Mouse (Mus musculus) heart, embryonic 13.5 days (tissue): ENCODE measurements around the gene Smim6. TPM values are rescaled to one million over a fixed set of nuclear protein-coding genes. Genes with fewer than 3 reads are reported as not detected.

ENCODE experiments used
- ATAC-seq: fragments of 200-750 bp; cut with Nextera tagmentation; 2 replicates; pipeline ENCODE4 v1.8.0; 2017; ENCODE audit warnings: moderate TSS enrichment; ENCODE audit not compliant: insufficient number of reproducible peaks, low FRiP score, low TSS enrichment; ENCODE audit errors: extremely low read depth
- H3K27ac ChIP-seq: fragments of 300-500 bp; sonication (generic); replicated peaks from 2 replicates; pipeline ENCODE4 v1.5.1; 2015; ENCODE audit warnings: moderate library complexity, mild to moderate bottlenecking, inconsistent platforms
- H3K27me3 ChIP-seq: fragments of 300-500 bp; sonication (generic); replicated peaks from 2 replicates; pipeline ENCODE4 v1.6.1; 2015; ENCODE audit warnings: mild to moderate bottlenecking, inconsistent platforms
- H3K36me3 ChIP-seq: fragments of 300-500 bp; sonication (generic); 2 replicates; pipeline ENCODE4 v1.6.1; 2015; ENCODE audit warnings: mild to moderate bottlenecking, inconsistent platforms
- H3K4me1 ChIP-seq: fragments of 300-500 bp; sonication (generic); 2 replicates; pipeline ENCODE4 v1.6.1; 2015; ENCODE audit warnings: inconsistent platforms
- H3K4me2 ChIP-seq: fragments of 300-500 bp; sonication (generic); 2 replicates; pipeline ENCODE4 v1.6.1; 2015; ENCODE audit warnings: inconsistent platforms, mild to moderate bottlenecking, moderate library complexity
- H3K4me3 ChIP-seq: fragments of 300-500 bp; sonication (generic); 2 replicates; pipeline ENCODE4 v1.5.1; 2015; ENCODE audit warnings: moderate library complexity, mild to moderate bottlenecking, inconsistent platforms
- H3K9ac ChIP-seq: fragments of 300-500 bp; sonication (generic); 2 replicates; pipeline ENCODE4 v1.6.1; 2015; ENCODE audit warnings: inconsistent platforms, mild to moderate bottlenecking, moderate library complexity
- H3K9me3 ChIP-seq: fragments of 300-500 bp; sonication (generic); 2 replicates; pipeline ENCODE4 v1.6.1; 2016; ENCODE audit warnings: inconsistent platforms
- WGBS: fragments of 180-500 bp; shearing (Covaris S2); methylation state at CpG from one replicate; pipeline ENCODE4 v1.1.7; 2015; ENCODE audit warnings: mixed read lengths; 5-methylcytosine and 5-hydroxymethylcytosine counted together
- polyA plus RNA-seq: library from polyadenylated mRNA; unstranded; fragments of >200 nt; fragmentation: Nextera tagmentation; extraction: Ambion mirVana; gene quantifications from 2 replicates; pipeline ENCODE4 v1.2.1, GENCODE M21; 2015

Gene Smim6
- polyA plus RNA-seq, 1 experiment from 2014 or later, result 1.4 TPM

GRCm38 (mm10) chr11:115885281-115885680, 26.5 kb upstream of the Smim6 start:
- Histone ChIP-seq H3K27ac (no peak overlapping the region), H3K4me1 (peaks cover 6% of the 10 kb centered on the region; the same call in 1 of the 2 replicates), H3K4me3 (no peak overlapping the region), H3K27me3 (peaks cover 26% of the 10 kb centered on the region), H3K36me3 (no peaks in the 10 kb centered on the region), H3K9ac (no peak overlapping the region), H3K9me3 (no peaks in the 10 kb centered on the region), H3K4me2 (no peak overlapping the region)
- WGBS, result 65% methylated on average over 11 of the region's 11 CpGs
- no peak for ATAC-seq

GRCm38 (mm10) chr11:115886446-115886845, 25.4 kb upstream of the Smim6 start:
- H3K27ac ChIP-seq, result no peak overlapping the region

GRCm38 (mm10) chr11:115888020-115888419, 23.8 kb upstream of the Smim6 start:
- H3K27me3 ChIP-seq, result peaks cover 16% of the 10 kb centered on the region
- no peak overlapping the region for H3K4me3 ChIP-seq
- peaks cover 9% of the 10 kb centered on the region; the same call in 1 of the 2 replicates for H3K4me1 ChIP-seq
- H3K36me3 ChIP-seq, result peaks cover 5% of the 10 kb centered on the region; the same call in 1 of the 2 replicates
- no peaks in the 10 kb centered on the region for H3K9me3 ChIP-seq
- WGBS, result 73% methylated on average over 5 of the region's 5 CpGs
- H3K9ac ChIP-seq, result no peak overlapping the region
- no peak overlapping the region for H3K4me2 ChIP-seq
- ATAC-seq, result no peak
- no peak overlapping the region for H3K27ac ChIP-seq

More at GRCm38 (mm10) chr11:115886446-115886845, 25.4 kb upstream of the Smim6 start:
- no peaks in the 10 kb centered on the region for H3K36me3 ChIP-seq
- H3K9ac ChIP-seq, result no peak overlapping the region
- H3K4me2 ChIP-seq, result no peak overlapping the region
- H3K27me3 ChIP-seq, result peaks cover 26% of the 10 kb centered on the region
- no peak overlapping the region for H3K4me3 ChIP-seq
- WGBS, result 76% methylated on average over 11 of the region's 11 CpGs
- peaks cover 6% of the 10 kb centered on the region; the same call in 1 of the 2 replicates for H3K4me1 ChIP-seq
- no peak for ATAC-seq
- H3K9me3 ChIP-seq, result no peaks in the 10 kb centered on the region

GRCm38 (mm10) chr11:115889159-115889558, 22.7 kb upstream of the Smim6 start:
- Histone ChIP-seq H3K9me3 (no peaks in the 10 kb centered on the region), H3K27ac (no peak overlapping the region), H3K4me1 (peaks cover 9% of the 10 kb centered on the region; the same call in 1 of the 2 replicates), H3K36me3 (peaks cover 17% of the 10 kb centered on the region), H3K4me2 (no peak overlapping the region), H3K9ac (no peak overlapping the region), H3K4me3 (no peak overlapping the region), H3K27me3 (peaks cover 4% of the 10 kb centered on the region)
- no peak for ATAC-seq
- WGBS, result 74% methylated on average over 6 of the region's 6 CpGs

GRCm38 (mm10) chr11:115892213-115892612, 19.6 kb upstream of the Smim6 start:
- no peak overlapping the region for H3K9ac ChIP-seq
- peaks cover 9% of the 10 kb centered on the region; the same call in 1 of the 2 replicates for H3K4me1 ChIP-seq
- 43% methylated on average over 6 of the region's 6 CpGs for WGBS
- peaks cover 36% of the 10 kb centered on the region for H3K36me3 ChIP-seq
- no peak overlapping the region for H3K4me2 ChIP-seq
- no peak overlapping the region for H3K27ac ChIP-seq
- no peaks in the 10 kb centered on the region for H3K9me3 ChIP-seq
- no peaks in the 10 kb centered on the region for H3K27me3 ChIP-seq
- ATAC-seq, result no peak
- H3K4me3 ChIP-seq, result no peak overlapping the region

GRCm38 (mm10) chr11:115893071-115893470, 18.7 kb upstream of the Smim6 start:
- Histone ChIP-seq H3K4me1 (0 out of 2 replicates have a peak, but pooled peaks cover 3% of the 10 kb centered on the region), H3K27me3 (no peaks in the 10 kb centered on the region), H3K4me3 (no peak overlapping the region), H3K36me3 (peaks cover 36% of the 10 kb centered on the region), H3K9me3 (no peaks in the 10 kb centered on the region), H3K4me2 (no peak overlapping the region), H3K27ac (no peak overlapping the region), H3K9ac (no peak overlapping the region)
- WGBS, result 82% methylated on average over 9 of the region's 9 CpGs
- no peak for ATAC-seq

- Histone ChIP-seq H3K9me3 (no peaks in the 10 kb centered on the region), H3K27ac (no peak overlapping the region), H3K4me3 (no peak overlapping the region), H3K27me3 (no peaks in the 10 kb centered on the region), H3K4me2 (no peak overlapping the region), H3K36me3 (peaks cover 36% of the 10 kb centered on the region), H3K4me1 (peaks cover 20% of the 10 kb centered on the region), H3K9ac (no peak overlapping the region)
- no peak for ATAC-seq
- WGBS, result 54% methylated on average over 14 of the region's 14 CpGs
Measured at GRCm38 (mm10) chr11:115894755-115895520, 16.9 kb upstream of the Smim6 start.

GRCm38 (mm10) chr11:115898446-115898845, 13.4 kb upstream of the Smim6 start:
- H3K4me2 ChIP-seq, result no peak overlapping the region
- H3K4me3 ChIP-seq, result no peak overlapping the region
- no peak for ATAC-seq
- H3K27ac ChIP-seq, result peak overlapping the region; percentile 1; the same call in 1 of the 2 replicates
- no peaks in the 10 kb centered on the region for H3K27me3 ChIP-seq
- peaks cover 27% of the 10 kb centered on the region for H3K36me3 ChIP-seq
- peaks cover 52% of the 10 kb centered on the region for H3K4me1 ChIP-seq
- peak overlapping the region; percentile 58; the same call in 1 of the 2 replicates for H3K9ac ChIP-seq
- 76% methylated on average over 7 of the region's 7 CpGs for WGBS
- H3K9me3 ChIP-seq, result no peaks in the 10 kb centered on the region

GRCm38 (mm10) chr11:115898886-115899285, 12.9 kb upstream of the Smim6 start:
- Histone ChIP-seq H3K9me3 (no peaks in the 10 kb centered on the region), H3K4me1 (peaks cover 56% of the 10 kb centered on the region), H3K27ac (peak overlapping the region; percentile 99), H3K4me3 (no peak overlapping the region), H3K27me3 (no peaks in the 10 kb centered on the region), H3K4me2 (no peak overlapping the region), H3K9ac (peak overlapping the region; percentile 58; the same call in 1 of the 2 replicates), H3K36me3 (peaks cover 22% of the 10 kb centered on the region)
- no peak for ATAC-seq
- WGBS, result 12% methylated on average over 4 of the region's 4 CpGs

- Histone ChIP-seq H3K9ac (peak within 1 kb of the TSS; percentile 73), H3K4me1 (peaks cover 64% of the 10 kb centered on the region), H3K4me3 (peak within 1 kb of the TSS; percentile 52), H3K36me3 (peaks cover 21% of the 10 kb centered on the region), H3K27ac (peak within 1 kb of the TSS; percentile 99), H3K4me2 (peak within 1 kb of the TSS; percentile 74), H3K27me3 (no peaks in the 10 kb centered on the region), H3K9me3 (no peaks in the 10 kb centered on the region)
- ATAC-seq, result peak; percentile 24; the same call in 1 of the 2 replicates
- WGBS, result 25% methylated on average over 16 of the region's 16 CpGs
Measured at GRCm38 (mm10) chr11:115899486-115900266, 12.1 kb upstream of the Smim6 start, which contains the start of gene Smim5. Smim5 (plus strand) TSS chr11:115899966.
